Mouse (Mus musculus): ENCODE measurements at regions not wholly inside any gene's neighbourhood (a gene's known extent, or its start where the extent isn't known, plus 50 kb on each side); places are given as distances from the start of the nearest gene placed in this dataset.
A peak's percentile ranks its signal among the peaks of the same experiment; 100 is the strongest.

GRCm38 (mm10) chr11:92858170-92858569 is 239.7 kb upstream of the Car10 start:
- DNase-seq (ENCODE audit: low spot score): no peak

- peak; percentile 28 for DNase-seq (ENCODE audit: low spot score)
Measured at GRCm38 (mm10) chr11:92889693-92890454, 208.0 kb upstream of the Car10 start.

GRCm38 (mm10) chr11:92899296-92899695 is 198.5 kb upstream of the Car10 start:
- DNase-seq (ENCODE audit: low spot score): no peak

All from adipocyte (in vitro differentiated cells).